9 mouse cellular contexts compared by ENCODE assay signal in the genomic region with DNA sequence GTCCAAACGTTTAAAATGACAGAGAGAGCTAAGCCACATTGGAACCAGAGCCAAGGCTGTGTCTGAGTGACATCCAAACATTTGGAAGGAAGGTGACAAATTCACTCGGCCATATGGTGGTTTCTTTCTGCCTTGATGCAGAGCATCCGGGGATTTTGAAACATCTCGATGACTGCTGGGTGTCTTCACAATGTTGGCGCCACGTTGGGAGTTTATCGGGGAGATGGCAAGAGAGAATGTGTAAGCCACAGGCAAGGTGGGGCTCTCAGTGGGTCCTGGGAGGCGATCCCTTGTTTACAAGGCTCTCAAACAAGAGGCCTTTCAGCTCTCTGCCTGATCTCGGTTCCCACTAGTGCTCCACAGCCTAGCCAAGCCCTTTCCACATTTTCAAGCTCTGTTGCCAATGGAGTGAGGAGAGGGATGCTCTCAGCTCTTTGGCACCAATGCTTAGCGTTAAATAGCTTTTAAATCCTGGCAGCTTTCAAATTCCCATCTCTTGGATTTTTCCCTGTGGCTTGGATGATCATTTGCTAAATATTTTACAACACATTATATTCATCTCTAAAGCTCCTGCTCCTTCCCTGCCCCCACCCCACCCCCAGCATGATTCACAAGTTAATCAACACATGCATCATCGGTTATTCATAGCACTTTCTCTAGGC. TPM values are rescaled to one million over a fixed set of nuclear protein-coding genes. Genes with fewer than 3 reads are reported as not detected.
A peak's percentile ranks its signal among the peaks of the same experiment; 100 is the strongest.
DNase-seq lines count a peak whose midpoint lies in the region; ATAC-seq and TF ChIP-seq lines count a peak whose summit lies in the region.
"Had no signal": no experiment of that assay in that cellular context is flagged by ENCODE, and none has a peak within 500 bp of the region (broad histone marks: within the 10 kb centered on the region; RNA-seq: fewer than 3 reads in every experiment).

No protein-coding gene starts in this region.

- H3K9me3 ChIP-seq in heart, embryonic 11.5 days (replicated peaks; ENCODE audit: control insufficient read depth, low read length), result no peaks in the 10 kb centered on the region
- H3K9me3 ChIP-seq in intestine, embryonic 16.5 days (ENCODE audit: control insufficient read depth, low read length), result no peaks in the 10 kb centered on the region

- no peak for TF ChIP-seq CTCF in layer of hippocampus, adult 2 months (conservative IDR thresholded peaks at IDR 0.05)

- no peak overlapping the region for H3K27ac ChIP-seq in heart, embryonic 11.5 days (ENCODE audit: low read depth, low read length)
- peak overlapping the region; percentile 86 for H3K27ac ChIP-seq in layer of hippocampus, adult 2 months
- no peak overlapping the region for H3K27ac ChIP-seq in intestine, embryonic 16.5 days (ENCODE audit: low read length)

- no peak overlapping the region for H3K4me2 ChIP-seq in heart, embryonic 11.5 days
- no peak overlapping the region for H3K4me2 ChIP-seq in intestine, embryonic 16.5 days (ENCODE audit: low read depth, low read length)

- no peak overlapping the region for H3K9ac ChIP-seq in heart, embryonic 11.5 days (ENCODE audit: low read depth, low read length)
- no peak overlapping the region for H3K9ac ChIP-seq in intestine, embryonic 16.5 days (ENCODE audit: low read depth, low read length)

- no peak overlapping the region for H3K4me3 ChIP-seq in heart, embryonic 11.5 days (ENCODE audit: low read depth, low read length)
- H3K4me3 ChIP-seq in layer of hippocampus, adult 2 months, result no peak overlapping the region
- no peak overlapping the region for H3K4me3 ChIP-seq in intestine, embryonic 16.5 days (ENCODE audit: low read length)

- H3K27me3 ChIP-seq in heart, embryonic 11.5 days (ENCODE audit: control insufficient read depth, insufficient read depth, low read length), result no peaks in the 10 kb centered on the region
- H3K27me3 ChIP-seq in intestine, embryonic 16.5 days (replicated peaks; ENCODE audit: control insufficient read depth, insufficient read depth, low read length), result no peaks in the 10 kb centered on the region

- DNase-seq in heart, postnatal 10 days, result peak; percentile 40 to 41
- DNase-seq in layer of hippocampus, adult 2 months (ENCODE audit: low spot score in 2 of 2), result peak; percentile 59 to 71
- DNase-seq in right cerebral cortex, postnatal 36 days (ENCODE audit: low spot score in 2 of 2), result peak; percentile 32 to 37
- DNase-seq in kidney, postnatal 36 days, result no peak
- DNase-seq: heart, postnatal 14 days had no signal

- WGBS in heart, embryonic 11.5 days (ENCODE audit: insufficient replicate concordance), result 47% methylated on average over 11 of the region's 11 CpGs
- 50% methylated on average over 11 of the region's 11 CpGs for WGBS in intestine, embryonic 16.5 days

- intact Hi-C loops in heart, postnatal 10 days (cut with DNase I), result no loop called here

- H3K4me1 ChIP-seq in heart, embryonic 11.5 days (ENCODE audit: control insufficient read depth, insufficient read depth, low read length), result no peaks in the 10 kb centered on the region
- H3K4me1 ChIP-seq in intestine, embryonic 16.5 days (ENCODE audit: control insufficient read depth, insufficient read depth, low read length), result no peaks in the 10 kb centered on the region

- no peaks in the 10 kb centered on the region for H3K36me3 ChIP-seq in heart, embryonic 11.5 days (ENCODE audit: control insufficient read depth, insufficient read depth, low read length)
- H3K36me3 ChIP-seq in intestine, embryonic 16.5 days (ENCODE audit: control insufficient read depth, insufficient read depth, low read length), result no peaks in the 10 kb centered on the region

- ATAC-seq in heart, embryonic 11.5 days (replicated peaks; ENCODE audit: insufficient number of reproducible peaks, low FRiP score, low TSS enrichment), result no peak
- ATAC-seq in cerebellum, adult (ENCODE audit: insufficient number of reproducible peaks, low FRiP score, low TSS enrichment), result peak; percentile 81
- no peak for ATAC-seq in intestine, embryonic 16.5 days
- ATAC-seq in megakaryocyte progenitor cell, adult 5-6 weeks (replicated peaks; ENCODE audit: poor library complexity), result no peak

RNA-seq across cellular contexts. Expression of a gene that starts 51.4 kb away (rescaled TPM):
- total RNA-seq in heart, postnatal 10 days (2021), result 10 to 100 TPM in 1 of 2 experiments, 1 to 10 TPM in 1; 8.2 to 11.5 TPM
- 19.4 and 19.9 TPM in 2 replicates for polyA plus RNA-seq in heart, embryonic 11.5 days (2014; fragmentation: Nextera tagmentation; extraction: Ambion mirVana)
- 10 to 100 TPM; 26.2 to 27.1 TPM for total RNA-seq in layer of hippocampus, adult 2 months (2021)
- 22.6 and 25.5 TPM in 2 replicates for polyA plus RNA-seq in intestine, embryonic 16.5 days (2015; fragmentation: Nextera tagmentation; extraction: Ambion mirVana)
- 12.9 and 15.2 TPM in 2 replicates for total RNA-seq in megakaryocyte progenitor cell, adult 5-6 weeks (2015)
- 12.3 and 25.9 TPM in 2 replicates for total RNA-seq in megakaryocyte progenitor cell, adult 5-6 weeks (2017)

Comparison
In these comparisons a context has a peak if more than half of its experiments do, and no peak if none do; other contexts are left out.
1. DNase-seq: peak in heart, postnatal 10 days (2 of 2), layer of hippocampus, adult 2 months (2 of 2) and right cerebral cortex, postnatal 36 days (2 of 2); none in kidney, postnatal 36 days (0 of 2).